ENCODE assay signal across 27 mouse cellular contexts in genomic region chr1:97999465-97999864, GRCm38 (mm10).
"Had no signal": no experiment of that assay in that cellular context is flagged by ENCODE, and none has a peak within 500 bp of the region (broad histone marks: within the 10 kb centered on the region; RNA-seq: fewer than 3 reads in every experiment).

No protein-coding gene starts in this region.

- H3K9ac ChIP-seq: limb, embryonic 12.5 days; limb, embryonic 13.5 days; limb, embryonic 15.5 days; liver, embryonic 12.5 days; liver, embryonic 13.5 days; liver, embryonic 14.5 days; liver, embryonic 15.5 days; liver, postnatal 0 days; lung, embryonic 14.5 days; lung, embryonic 15.5 days; midbrain, embryonic 12.5 days; midbrain, embryonic 13.5 days; midbrain, embryonic 15.5 days; neural tube, embryonic 12.5 days; neural tube, embryonic 13.5 days had no signal

- H3K9me3 ChIP-seq: limb, embryonic 10.5 days; limb, embryonic 12.5 days; limb, embryonic 13.5 days; limb, embryonic 15.5 days; liver, embryonic 12.5 days; liver, embryonic 13.5 days; liver, embryonic 15.5 days; lung, embryonic 15.5 days; megakaryocyte, embryonic 14.5 days; midbrain, embryonic 10.5 days; midbrain, embryonic 12.5 days; midbrain, embryonic 13.5 days; midbrain, embryonic 15.5 days; neural tube, embryonic 12.5 days; neural tube, embryonic 13.5 days had no signal

- H3K4me2 ChIP-seq: limb, embryonic 12.5 days; limb, embryonic 13.5 days; limb, embryonic 15.5 days; liver, embryonic 11.5 days; liver, embryonic 12.5 days; liver, embryonic 13.5 days; liver, embryonic 15.5 days; lung, embryonic 14.5 days; lung, embryonic 15.5 days; midbrain, embryonic 11.5 days; midbrain, embryonic 12.5 days; midbrain, embryonic 13.5 days; midbrain, embryonic 15.5 days; neural tube, embryonic 12.5 days; neural tube, embryonic 13.5 days had no signal

- H3K27ac ChIP-seq: left cerebral cortex, adult 2 months; limb, embryonic 10.5 days; limb, embryonic 12.5 days; limb, embryonic 13.5 days; limb, embryonic 15.5 days; liver, embryonic 12.5 days; liver, embryonic 13.5 days; liver, embryonic 14.5 days; liver, embryonic 15.5 days; lung, embryonic 15.5 days; macrophage; midbrain, embryonic 10.5 days; midbrain, embryonic 12.5 days; midbrain, embryonic 13.5 days; midbrain, embryonic 15.5 days; neural tube, embryonic 12.5 days; neural tube, embryonic 13.5 days had no signal

- H3K36me3 ChIP-seq: limb, embryonic 10.5 days; limb, embryonic 12.5 days; limb, embryonic 13.5 days; limb, embryonic 15.5 days; liver, embryonic 12.5 days; liver, embryonic 13.5 days; liver, embryonic 15.5 days; lung, embryonic 15.5 days; midbrain, embryonic 10.5 days; midbrain, embryonic 12.5 days; midbrain, embryonic 13.5 days; midbrain, embryonic 15.5 days; neural tube, embryonic 12.5 days; neural tube, embryonic 13.5 days had no signal

- ATAC-seq: liver, embryonic 12.5 days; liver, postnatal 0 days; midbrain, embryonic 13.5 days; midbrain, embryonic 15.5 days; midbrain, embryonic 16.5 days had no signal

- H3K4me3 ChIP-seq: left cerebral cortex, adult 2 months; limb, embryonic 10.5 days; limb, embryonic 12.5 days; limb, embryonic 13.5 days; limb, embryonic 15.5 days; liver, embryonic 12.5 days; liver, embryonic 13.5 days; liver, embryonic 15.5 days; lung, embryonic 15.5 days; megakaryocyte, embryonic 14.5 days; midbrain, embryonic 10.5 days; midbrain, embryonic 12.5 days; midbrain, embryonic 13.5 days; midbrain, embryonic 15.5 days; myocyte; neural tube, embryonic 12.5 days; neural tube, embryonic 13.5 days had no signal

- DNase-seq: layer of hippocampus, postnatal 36 days; liver; liver, embryonic 13.5 days; liver, postnatal 0 days; midbrain, embryonic 14.5 days had no signal

- H3K27me3 ChIP-seq: limb, embryonic 12.5 days; limb, embryonic 13.5 days; limb, embryonic 15.5 days; liver, embryonic 12.5 days; liver, embryonic 13.5 days; liver, embryonic 15.5 days; lung, embryonic 15.5 days; megakaryocyte, embryonic 14.5 days; midbrain, embryonic 12.5 days; midbrain, embryonic 13.5 days; midbrain, embryonic 15.5 days; neural tube, embryonic 12.5 days; neural tube, embryonic 13.5 days had no signal

- H3K4me1 ChIP-seq: limb, embryonic 10.5 days; limb, embryonic 12.5 days; liver, embryonic 12.5 days; liver, embryonic 13.5 days; liver, embryonic 15.5 days; midbrain, embryonic 10.5 days; midbrain, embryonic 12.5 days; midbrain, embryonic 13.5 days; neural tube, embryonic 12.5 days had no signal
